Mouse (Mus musculus) heart, adult 18-20 months (tissue): ENCODE results near the gene Polr3e. TPM values are rescaled to one million over a fixed set of nuclear protein-coding genes. Genes with fewer than 3 reads are reported as not detected.
A peak's percentile ranks its signal among the peaks of the same experiment; 100 is the strongest.
"Not testable (repeated sequence)": the region's sequence is repeated elsewhere in the genome, so short reads cannot be mapped to it uniquely, and the experiment has no call there.

Source experiments
- DNase-seq, 2 experiments: peaks; one replicate each; pipeline ENCODE4 v3.0.0; 2021 to 2022; ENCODE audit warnings: mixed read lengths in 1 of 2
- total RNA-seq, 2 experiments: library from RNA; stranded (reverse); gene quantifications; 2 replicates each; pipeline ENCODE4 v1.2.3; 2021

The Polr3e gene
- total RNA-seq, 2 experiments from 2014 or later = 8.8 to 9.2 TPM

- DNase-seq = not testable (repeated sequence)
Measured at GRCm38 (mm10) chr7:120910172-120910571, 7.4 kb upstream of the Polr3e start.

- not testable (repeated sequence) for DNase-seq
Measured at GRCm38 (mm10) chr7:120911268-120911667, 6.3 kb upstream of the Polr3e start.

GRCm38 (mm10) chr7:120913332-120913731 lies 4.2 kb upstream of the Polr3e start:
- peak in 1 of 2 experiments; percentile 23 for DNase-seq

- no peak for DNase-seq
Measured at GRCm38 (mm10) chr7:120916262-120916875, 1.2 kb upstream of the Polr3e start.

GRCm38 (mm10) chr7:120917279-120917591 lies 309 bp upstream of the Polr3e start:
- DNase-seq = no peak

GRCm38 (mm10) chr7:120918526-120918962 lies 1.0 kb downstream of the Polr3e start:
- DNase-seq = peak; percentile 84 to 88

GRCm38 (mm10) chr7:120933110-120933509 lies 15.6 kb downstream of the Polr3e start:
- no peak for DNase-seq

GRCm38 (mm10) chr7:120933680-120934195 lies 16.2 kb downstream of the Polr3e start:
- DNase-seq = no peak

- peak; percentile 70 to 78 for DNase-seq
Measured at GRCm38 (mm10) chr7:120934716-120935115, 17.2 kb downstream of the Polr3e start.

- no peak for DNase-seq
Measured at GRCm38 (mm10) chr7:120936522-120936921, 19.0 kb downstream of the Polr3e start.

- DNase-seq = no peak
Measured at GRCm38 (mm10) chr7:120938206-120938605, 20.7 kb downstream of the Polr3e start.

- DNase-seq = peak in 1 of 2 experiments; percentile 23
Measured at GRCm38 (mm10) chr7:120940343-120940742, 22.8 kb downstream of the Polr3e start.

- DNase-seq = no peak
Measured at GRCm38 (mm10) chr7:120941214-120941613, 23.7 kb downstream of the Polr3e start.

GRCm38 (mm10) chr7:120942506-120942905 lies 25.0 kb downstream of the Polr3e start:
- DNase-seq = no peak

- no peak for DNase-seq
Measured at GRCm38 (mm10) chr7:120943936-120944509, 26.5 kb downstream of the Polr3e start.

- DNase-seq = not testable (repeated sequence)
Measured at GRCm38 (mm10) chr7:120953591-120953990, 36.0 kb downstream of the Polr3e start.

GRCm38 (mm10) chr7:120960116-120960515 lies 42.6 kb downstream of the Polr3e start:
- no peak for DNase-seq

GRCm38 (mm10) chr7:120960601-120961000 lies 43.1 kb downstream of the Polr3e start:
- no peak for DNase-seq

- no peak for DNase-seq
Measured at GRCm38 (mm10) chr7:120961893-120962292, 44.3 kb downstream of the Polr3e start.

GRCm38 (mm10) chr7:120963126-120963525 lies 45.6 kb downstream of the Polr3e start:
- DNase-seq = no peak

- DNase-seq = no peak
Measured at GRCm38 (mm10) chr7:120969221-120969620, 51.7 kb downstream of the Polr3e start.

- no peak for DNase-seq
Measured at GRCm38 (mm10) chr7:120970112-120970511, 52.6 kb downstream of the Polr3e start.

GRCm38 (mm10) chr7:120972471-120972870 lies 54.9 kb downstream of the Polr3e start:
- peak; percentile 18 to 23 for DNase-seq

- no peak for DNase-seq
Measured at GRCm38 (mm10) chr7:120974001-120974400, 56.5 kb downstream of the Polr3e start.
